Mouse (Mus musculus): ENCODE measurements around the gene Incenp. TPM values are rescaled to one million over a fixed set of nuclear protein-coding genes. Genes with fewer than 3 reads are reported as not detected.

The Incenp gene
- polyA plus RNA-seq, 1 experiment from 2014 or later: 26.0 TPM

DNA sequence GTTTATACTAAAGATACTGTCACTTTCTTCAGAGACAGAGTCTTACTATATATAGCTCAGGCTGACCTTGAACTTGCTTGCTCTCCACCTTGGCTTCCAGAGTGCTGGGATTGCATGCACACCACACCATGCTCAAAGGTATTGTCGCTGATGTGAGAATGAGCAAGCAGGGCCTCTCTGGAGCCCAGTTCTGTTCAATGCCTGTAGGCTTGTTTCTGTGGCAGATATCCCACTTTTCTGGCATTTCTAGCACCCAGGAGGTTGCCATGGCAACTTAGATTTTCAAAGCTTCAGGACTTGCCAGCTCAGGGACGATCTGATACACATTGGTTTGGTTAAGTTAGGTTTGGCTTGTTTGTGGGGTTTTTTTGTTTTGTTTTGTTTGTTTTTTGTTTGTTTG, 22.9 kb upstream of the Incenp start:
- WGBS: 19% methylated on average over 2 of the region's 2 CpGs
- Histone ChIP-seq H3K9ac (ENCODE audit: low read depth, low read length) (no peak overlapping the region), H3K27me3 (replicated peaks; ENCODE audit: control insufficient read depth, insufficient read depth, low read length) (no peaks in the 10 kb centered on the region), H3K4me2 (ENCODE audit: low read length) (no peak overlapping the region), H3K36me3 (ENCODE audit: control insufficient read depth, insufficient read depth, low read length) (no peaks in the 10 kb centered on the region), H3K4me1 (ENCODE audit: control insufficient read depth, insufficient read depth, low read depth, low read length) (peaks cover 9% of the 10 kb centered on the region), H3K9me3 (ENCODE audit: control insufficient read depth, low read length) (no peaks in the 10 kb centered on the region), H3K4me3 (ENCODE audit: low read length) (no peak overlapping the region), H3K27ac (ENCODE audit: low read depth, low read length) (peak overlapping the region; percentile 21)
- peak; percentile 85 for ATAC-seq

DNA sequence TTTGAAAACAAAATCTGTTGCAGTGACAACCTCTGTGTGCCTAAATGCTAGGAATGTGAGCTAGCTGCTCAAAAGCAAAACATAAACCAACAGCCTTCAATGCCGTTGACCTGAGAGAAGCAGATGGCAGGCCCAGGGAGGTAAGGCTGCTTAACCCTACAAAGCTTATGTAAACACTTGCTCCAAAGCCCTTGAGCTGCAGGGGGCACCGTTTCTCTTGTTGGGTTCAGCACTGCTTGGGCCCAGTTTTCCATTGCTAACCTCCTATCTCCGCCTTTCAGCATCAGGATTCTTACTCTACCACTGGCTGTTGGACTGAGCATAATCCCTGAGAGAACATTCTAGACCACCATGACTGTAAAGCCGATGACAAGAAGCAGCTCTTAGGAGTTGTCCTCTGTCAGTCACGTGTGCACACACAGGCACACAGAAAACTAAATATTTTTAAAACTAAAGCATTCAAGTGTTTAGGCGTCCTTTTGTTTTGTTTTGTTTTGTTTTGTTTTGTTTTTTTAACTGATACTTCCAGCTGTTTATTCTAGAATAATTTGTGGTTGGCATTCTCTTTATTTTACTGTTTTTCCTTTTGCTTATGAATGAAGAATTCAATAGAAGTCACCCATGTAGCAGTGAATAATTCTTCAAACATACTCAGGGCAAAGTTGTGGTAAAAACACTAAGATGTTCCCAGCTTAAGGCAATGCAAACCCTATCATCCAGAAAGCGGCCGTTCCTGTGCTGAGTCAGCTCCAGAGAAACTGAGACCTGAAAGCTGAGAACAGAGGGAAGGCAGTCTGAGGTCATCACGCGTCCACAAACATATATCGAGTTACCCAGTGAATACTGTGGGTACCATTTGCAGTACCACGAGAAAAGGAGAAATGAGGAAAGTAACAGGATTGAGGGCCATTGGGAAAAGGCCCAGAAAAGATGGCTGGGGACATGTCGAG, 21.8 kb upstream of the Incenp start:
- WGBS: 65% methylated on average over 13 of the region's 13 CpGs
- ATAC-seq: no peak
- Histone ChIP-seq H3K27me3 (replicated peaks; ENCODE audit: control insufficient read depth, insufficient read depth, low read length) (no peaks in the 10 kb centered on the region), H3K9ac (ENCODE audit: low read depth, low read length) (no peak overlapping the region), H3K4me3 (ENCODE audit: low read length) (no peak overlapping the region), H3K27ac (ENCODE audit: low read depth, low read length) (no peak overlapping the region), H3K36me3 (ENCODE audit: control insufficient read depth, insufficient read depth, low read length) (no peaks in the 10 kb centered on the region), H3K4me2 (ENCODE audit: low read length) (no peak overlapping the region), H3K9me3 (ENCODE audit: control insufficient read depth, low read length) (no peaks in the 10 kb centered on the region), H3K4me1 (ENCODE audit: control insufficient read depth, insufficient read depth, low read depth, low read length) (peaks cover 9% of the 10 kb centered on the region)

DNA sequence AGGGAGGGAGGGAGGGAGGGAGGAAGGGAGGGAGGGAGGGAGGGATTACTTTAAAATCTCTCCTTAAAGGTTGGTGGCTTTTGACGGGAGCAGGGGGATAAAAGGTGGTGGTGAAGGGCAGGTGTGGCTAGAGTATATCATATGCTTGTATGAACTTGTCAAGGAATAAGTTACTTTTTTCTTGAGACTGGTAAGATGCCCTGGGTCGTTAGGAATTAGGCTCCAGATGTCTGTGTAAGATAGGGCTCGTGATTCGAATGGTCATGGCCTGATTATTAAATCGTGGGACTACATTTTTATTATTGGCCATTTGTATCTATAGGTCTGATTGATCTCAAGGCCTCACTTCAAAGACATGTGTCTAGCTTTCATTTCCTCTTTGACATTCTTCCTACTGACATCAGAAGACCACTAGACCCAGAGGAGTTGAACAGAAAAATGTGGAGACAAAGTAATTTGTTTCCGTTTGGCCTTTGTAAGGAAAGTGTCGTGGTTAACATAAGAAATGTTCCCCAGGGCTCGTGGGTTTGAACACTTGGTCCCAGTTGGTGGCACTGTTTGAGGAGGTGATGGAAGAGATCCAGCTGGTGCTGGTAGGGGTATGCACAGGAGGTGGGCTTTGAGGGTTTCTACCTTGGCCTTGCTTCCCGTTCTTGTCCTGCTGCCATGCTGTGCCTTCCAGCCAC, 19.0 kb upstream of the Incenp start:
- Histone ChIP-seq H3K27me3 (replicated peaks; ENCODE audit: control insufficient read depth, insufficient read depth, low read length) (no peaks in the 10 kb centered on the region), H3K9ac (ENCODE audit: low read depth, low read length) (no peak overlapping the region), H3K4me3 (ENCODE audit: low read length) (no peak overlapping the region), H3K36me3 (ENCODE audit: control insufficient read depth, insufficient read depth, low read length) (no peaks in the 10 kb centered on the region), H3K9me3 (ENCODE audit: control insufficient read depth, low read length) (no peaks in the 10 kb centered on the region), H3K4me1 (ENCODE audit: control insufficient read depth, insufficient read depth, low read depth, low read length) (peaks cover 9% of the 10 kb centered on the region), H3K4me2 (ENCODE audit: low read length) (no peak overlapping the region), H3K27ac (ENCODE audit: low read depth, low read length) (no peak overlapping the region)
- no peak for ATAC-seq
- 51% methylated on average over 9 of the region's 9 CpGs for WGBS

- no peak overlapping the region for H3K27ac ChIP-seq (ENCODE audit: low read depth, low read length)
- 87% methylated on average over 3 of the region's 4 CpGs for WGBS
- H3K4me2 ChIP-seq (ENCODE audit: low read length): no peak overlapping the region
- H3K4me1 ChIP-seq (ENCODE audit: control insufficient read depth, insufficient read depth, low read depth, low read length): peaks cover 9% of the 10 kb centered on the region
- H3K9ac ChIP-seq (ENCODE audit: low read depth, low read length): no peak overlapping the region
- no peak overlapping the region for H3K4me3 ChIP-seq (ENCODE audit: low read length)
- no peaks in the 10 kb centered on the region for H3K27me3 ChIP-seq (replicated peaks; ENCODE audit: control insufficient read depth, insufficient read depth, low read length)
- no peak for ATAC-seq
- H3K9me3 ChIP-seq (ENCODE audit: control insufficient read depth, low read length): no peaks in the 10 kb centered on the region
- no peaks in the 10 kb centered on the region for H3K36me3 ChIP-seq (ENCODE audit: control insufficient read depth, insufficient read depth, low read length)
Observed at GRCm38 (mm10) chr19:9917727-9918126, 18.4 kb upstream of the Incenp start.

DNA sequence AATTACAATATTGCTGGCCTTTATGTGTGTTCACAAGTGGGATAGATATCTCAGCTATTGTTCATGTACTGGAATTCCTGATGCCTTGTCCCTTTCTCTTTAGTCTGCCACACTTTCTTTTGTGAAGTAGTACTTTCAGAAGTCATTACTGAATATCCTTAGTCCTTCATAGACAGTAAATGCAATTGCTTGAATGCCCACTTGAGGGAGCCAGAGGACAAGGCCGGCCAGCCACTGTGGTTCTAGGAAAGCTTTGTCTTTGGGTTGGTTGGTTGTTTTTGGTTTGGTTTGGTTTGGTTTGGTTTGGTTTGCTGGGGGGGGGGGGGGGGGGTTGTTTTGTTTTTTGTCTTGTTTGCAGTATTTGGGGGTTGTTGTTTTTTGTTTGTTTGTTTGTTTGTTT, 16.6 kb upstream of the Incenp start:
- no peaks in the 10 kb centered on the region for H3K9me3 ChIP-seq (ENCODE audit: control insufficient read depth, low read length)
- ATAC-seq: peak; percentile 79
- H3K27ac ChIP-seq (ENCODE audit: low read depth, low read length): no peak overlapping the region
- H3K9ac ChIP-seq (ENCODE audit: low read depth, low read length): no peak overlapping the region
- H3K4me1 ChIP-seq (ENCODE audit: control insufficient read depth, insufficient read depth, low read depth, low read length): no peaks in the 10 kb centered on the region
- H3K4me2 ChIP-seq (ENCODE audit: low read length): no peak overlapping the region
- no peak overlapping the region for H3K4me3 ChIP-seq (ENCODE audit: low read length)
- WGBS: 0% methylated on average over 1 of the region's 1 CpGs
- no peaks in the 10 kb centered on the region for H3K27me3 ChIP-seq (replicated peaks; ENCODE audit: control insufficient read depth, insufficient read depth, low read length)
- H3K36me3 ChIP-seq (ENCODE audit: control insufficient read depth, insufficient read depth, low read length): no peaks in the 10 kb centered on the region

- no peak overlapping the region for H3K4me2 ChIP-seq (ENCODE audit: low read length)
- no peaks in the 10 kb centered on the region for H3K36me3 ChIP-seq (ENCODE audit: control insufficient read depth, insufficient read depth, low read length)
- no peaks in the 10 kb centered on the region for H3K4me1 ChIP-seq (ENCODE audit: control insufficient read depth, insufficient read depth, low read depth, low read length)
- no peak overlapping the region for H3K27ac ChIP-seq (ENCODE audit: low read depth, low read length)
- H3K9me3 ChIP-seq (ENCODE audit: control insufficient read depth, low read length): no peaks in the 10 kb centered on the region
- H3K4me3 ChIP-seq (ENCODE audit: low read length): no peak overlapping the region
- 90% methylated on average over 3 of the region's 3 CpGs for WGBS
- no peak overlapping the region for H3K9ac ChIP-seq (ENCODE audit: low read depth, low read length)
- no peak for ATAC-seq
- no peaks in the 10 kb centered on the region for H3K27me3 ChIP-seq (replicated peaks; ENCODE audit: control insufficient read depth, insufficient read depth, low read length)
Observed at GRCm38 (mm10) chr19:9914346-9914745, 15.0 kb upstream of the Incenp start.

- no peak for ATAC-seq
- no peaks in the 10 kb centered on the region for H3K4me1 ChIP-seq (ENCODE audit: control insufficient read depth, insufficient read depth, low read depth, low read length)
Observed at GRCm38 (mm10) chr19:9913784-9914183, 14.4 kb upstream of the Incenp start.

GRCm38 (mm10) chr19:9911314-9911754, 12.0 kb upstream of the Incenp start:
- Histone ChIP-seq H3K9ac (ENCODE audit: low read depth, low read length) (no peak overlapping the region), H3K36me3 (ENCODE audit: control insufficient read depth, insufficient read depth, low read length) (no peaks in the 10 kb centered on the region), H3K27ac (ENCODE audit: low read depth, low read length) (no peak overlapping the region), H3K4me2 (ENCODE audit: low read length) (peak overlapping the region; percentile 41), H3K4me1 (ENCODE audit: control insufficient read depth, insufficient read depth, low read depth, low read length) (no peaks in the 10 kb centered on the region), H3K4me3 (ENCODE audit: low read length) (no peak overlapping the region), H3K27me3 (replicated peaks; ENCODE audit: control insufficient read depth, insufficient read depth, low read length) (no peaks in the 10 kb centered on the region), H3K9me3 (ENCODE audit: control insufficient read depth, low read length) (no peaks in the 10 kb centered on the region)
- WGBS: 11% methylated on average over 6 of the region's 6 CpGs
- peak; percentile 56 for ATAC-seq

More at GRCm38 (mm10) chr19:9913784-9914183, 14.4 kb upstream of the Incenp start:
- no peak overlapping the region for H3K4me3 ChIP-seq (ENCODE audit: low read length)
- no peak overlapping the region for H3K27ac ChIP-seq (ENCODE audit: low read depth, low read length)
- no peaks in the 10 kb centered on the region for H3K27me3 ChIP-seq (replicated peaks; ENCODE audit: control insufficient read depth, insufficient read depth, low read length)
- H3K9ac ChIP-seq (ENCODE audit: low read depth, low read length): no peak overlapping the region
- H3K36me3 ChIP-seq (ENCODE audit: control insufficient read depth, insufficient read depth, low read length): no peaks in the 10 kb centered on the region
- 89% methylated on average over 5 of the region's 5 CpGs for WGBS
- no peak overlapping the region for H3K4me2 ChIP-seq (ENCODE audit: low read length)
- no peaks in the 10 kb centered on the region for H3K9me3 ChIP-seq (ENCODE audit: control insufficient read depth, low read length)

- Histone ChIP-seq H3K4me2 (ENCODE audit: low read length) (no peak overlapping the region), H3K27me3 (replicated peaks; ENCODE audit: control insufficient read depth, insufficient read depth, low read length) (no peaks in the 10 kb centered on the region), H3K4me1 (ENCODE audit: control insufficient read depth, insufficient read depth, low read depth, low read length) (no peaks in the 10 kb centered on the region), H3K4me3 (ENCODE audit: low read length) (no peak overlapping the region), H3K27ac (ENCODE audit: low read depth, low read length) (no peak overlapping the region), H3K9me3 (ENCODE audit: control insufficient read depth, low read length) (no peaks in the 10 kb centered on the region), H3K36me3 (ENCODE audit: control insufficient read depth, insufficient read depth, low read length) (no peaks in the 10 kb centered on the region), H3K9ac (ENCODE audit: low read depth, low read length) (no peak overlapping the region)
- 75% methylated on average over 5 of the region's 5 CpGs for WGBS
- no peak for ATAC-seq
Observed at GRCm38 (mm10) chr19:9909351-9909750, 10.0 kb upstream of the Incenp start.

Data from hindbrain, embryonic 16.5 days (tissue).